Mouse (Mus musculus) lung, postnatal 0 days (tissue): ENCODE results near the gene Birc5. TPM values are rescaled to one million over a fixed set of nuclear protein-coding genes. Genes with fewer than 3 reads are reported as not detected.

Experiments used
- ATAC-seq: fragments of 200-750 bp; cut with Nextera tagmentation; 2 replicates; pipeline ENCODE4 v1.8.0; 2017; ENCODE audit warnings: moderate library complexity
- DNase-seq: peaks from one replicate; pipeline ENCODE4 v3.0.0-alpha.2; 2016; ENCODE audit warnings: low spot score
- H3K27ac ChIP-seq: fragments of 300-500 bp; sonication (generic); 2 replicates; pipeline ENCODE4 v1.5.1; 2014; ENCODE audit warnings: antibody characterized with exemption, mild to moderate bottlenecking, low read length, mixed read lengths
- H3K27me3 ChIP-seq: fragments of 300-500 bp; sonication (generic); replicated peaks from 2 replicates; pipeline ENCODE4 v1.6.1; 2014; ENCODE audit warnings: low read length, mixed read lengths; ENCODE audit not compliant: insufficient read depth
- H3K36me3 ChIP-seq: fragments of 300-500 bp; sonication (generic); 2 replicates; pipeline ENCODE4 v1.6.1; 2014; ENCODE audit warnings: low read length, mixed read lengths; ENCODE audit not compliant: insufficient read depth
- H3K4me1 ChIP-seq: fragments of 300-500 bp; sonication (generic); 2 replicates; pipeline ENCODE4 v1.6.1; 2014; ENCODE audit warnings: antibody characterized with exemption, low read depth, low read length, mixed read lengths; ENCODE audit not compliant: insufficient read depth
- H3K4me2 ChIP-seq: fragments of 300-500 bp; sonication (generic); replicated peaks from 2 replicates; pipeline ENCODE4 v1.6.1; 2014; ENCODE audit warnings: low read depth, mild to moderate bottlenecking, low read length, moderate library complexity, mixed read lengths
- H3K4me3 ChIP-seq: fragments of 300-500 bp; sonication (generic); 2 replicates; pipeline ENCODE4 v1.5.1; 2014; ENCODE audit warnings: low read depth, low read length
- H3K9ac ChIP-seq: fragments of 300-500 bp; sonication (generic); replicated peaks from 2 replicates; pipeline ENCODE4 v1.6.1; 2014; ENCODE audit warnings: low read depth, mild to moderate bottlenecking
- H3K9me3 ChIP-seq: fragments of 300-500 bp; sonication (generic); 2 replicates; pipeline ENCODE4 v1.6.1; 2016; ENCODE audit warnings: low read length, mixed read lengths
- CTCF ChIP-seq: IDR thresholded peaks from 2 replicates; pipeline ENCODE4 v1.5.1; 2016; ENCODE audit warnings: antibody characterized with exemption, mild to moderate bottlenecking
- EP300 ChIP-seq: IDR thresholded peaks from 2 replicates; pipeline ENCODE4 v1.6.1; 2016; ENCODE audit warnings: antibody characterized with exemption, mild to moderate bottlenecking, control low read depth
- WGBS: fragments of 180-500 bp; shearing (Covaris S2); extraction: QIAGEN DNeasy Blood & Tissue Kit; methylation state at CpG from one replicate; pipeline ENCODE4 v1.1.7; 2014; 5-methylcytosine and 5-hydroxymethylcytosine counted together
- polyA plus RNA-seq: library from polyadenylated mRNA; unstranded; fragments of >200 nt; fragmentation: Nextera tagmentation; extraction: Ambion mirVana; gene quantifications from 2 replicates; pipeline ENCODE4 v1.2.1, GENCODE M21; 2015

Birc5 gene
- polyA plus RNA-seq, 1 experiment from 2014 or later: 15.0 TPM

DNA sequence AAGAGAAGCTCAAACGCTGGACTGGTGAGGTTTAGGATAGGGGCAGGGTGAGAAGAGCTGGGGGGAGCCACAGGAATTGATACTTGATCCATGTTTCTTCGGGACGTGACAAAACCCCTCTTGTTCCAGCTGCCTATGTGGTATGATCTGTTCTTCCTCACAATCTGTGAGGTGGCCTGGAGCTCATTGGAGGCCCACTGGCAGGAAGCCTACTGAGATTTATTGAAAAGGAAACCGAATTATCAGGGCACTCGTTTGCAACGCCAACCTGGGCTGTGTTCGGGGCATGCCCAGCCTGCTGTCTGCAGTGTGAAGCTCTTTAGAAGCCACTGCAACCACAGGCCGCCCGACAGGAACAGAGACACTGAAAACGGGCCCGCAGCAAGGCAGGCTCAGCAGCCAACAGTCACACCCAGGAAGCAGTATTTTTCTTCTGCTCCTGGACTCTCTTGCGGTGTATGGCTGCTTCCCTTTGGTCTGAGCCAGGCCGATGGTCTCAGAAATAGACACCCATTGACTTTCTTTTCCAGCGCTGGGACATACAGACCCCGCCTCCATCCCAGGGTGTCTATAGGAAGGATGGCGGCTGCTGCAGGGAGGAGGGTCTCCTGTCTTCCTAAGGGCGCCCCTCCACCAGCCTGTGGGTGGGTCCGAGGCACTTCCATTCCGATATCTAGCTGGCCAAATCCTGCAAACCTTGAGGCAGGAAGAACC, 623 bp upstream of the Birc5 start:
- DNase-seq: peak; percentile 75
- 5% methylated on average over 18 of the region's 19 CpGs for WGBS
- Histone ChIP-seq H3K4me3 (peak overlapping the region; percentile 65), H3K4me2 (peak overlapping the region; percentile 69), H3K27me3 (no peaks in the 10 kb centered on the region), H3K27ac (peak overlapping the region; percentile 86), H3K36me3 (no peaks in the 10 kb centered on the region), H3K9me3 (no peaks in the 10 kb centered on the region), H3K4me1 (peaks cover 13% of the 10 kb centered on the region; the same call in 1 of the 2 replicates), H3K9ac (peak overlapping the region; percentile 43)
- ATAC-seq: peak; percentile 60
- TF ChIP-seq EP300: no peak
- TF ChIP-seq CTCF: no peak

DNA sequence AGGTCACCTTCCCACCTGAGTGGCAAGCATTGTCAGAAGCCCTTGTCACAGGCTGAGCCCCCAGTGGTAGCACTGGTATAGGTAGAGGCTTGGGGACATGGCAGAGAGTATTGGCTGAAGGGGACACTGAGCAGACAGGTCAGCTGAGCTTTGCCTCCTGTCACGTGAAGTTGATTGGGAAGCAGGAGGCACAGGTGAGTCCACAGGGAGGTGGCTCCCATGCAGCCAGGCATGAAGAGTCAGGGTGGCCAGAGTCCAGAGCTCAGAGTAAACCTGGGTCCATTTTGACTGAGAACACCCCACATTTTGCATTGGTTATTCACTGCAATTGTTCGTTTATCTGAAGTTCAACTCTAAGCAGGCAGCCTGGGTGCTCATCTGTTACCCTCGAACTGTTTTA, 3.8 kb downstream of the Birc5 start:
- H3K4me1 ChIP-seq: peaks cover 10% of the 10 kb centered on the region; the same call in 1 of the 2 replicates
- TF ChIP-seq CTCF (no peak), EP300 (no peak)
- no peak overlapping the region for H3K27ac ChIP-seq
- no peaks in the 10 kb centered on the region for H3K36me3 ChIP-seq
- WGBS: 76% methylated on average over 3 of the region's 3 CpGs
- H3K9ac ChIP-seq: no peak overlapping the region
- H3K4me3 ChIP-seq: no peak overlapping the region
- DNase-seq: no peak
- H3K9me3 ChIP-seq: no peaks in the 10 kb centered on the region
- H3K4me2 ChIP-seq: no peak overlapping the region
- ATAC-seq: no peak
- H3K27me3 ChIP-seq: no peaks in the 10 kb centered on the region

DNA sequence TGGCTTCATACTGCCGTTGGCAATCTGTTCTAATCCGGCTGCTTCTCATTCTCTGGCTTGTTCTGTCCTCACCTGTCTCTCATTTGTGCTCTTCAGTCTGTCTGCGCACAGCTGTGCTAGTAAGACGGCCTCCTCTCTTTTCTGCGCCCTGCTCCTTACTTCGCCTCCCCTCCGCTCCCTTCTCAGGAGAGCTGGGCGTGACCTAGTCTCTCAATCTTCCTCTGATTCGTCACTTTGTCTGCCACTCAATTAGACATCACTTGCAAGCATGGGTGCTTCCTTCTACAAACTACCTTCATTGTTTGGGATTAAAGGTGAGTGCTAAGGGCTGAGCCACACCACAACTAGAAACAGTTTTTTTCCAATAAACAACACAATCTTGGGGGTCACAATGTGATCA, 5.2 kb downstream of the Birc5 start:
- H3K4me3 ChIP-seq: no peak overlapping the region
- 94% methylated on average over 9 of the region's 9 CpGs for WGBS
- no peak overlapping the region for H3K9ac ChIP-seq
- no peak overlapping the region for H3K27ac ChIP-seq
- ATAC-seq (no peak), DNase-seq (no peak)
- H3K4me2 ChIP-seq: no peak overlapping the region
- TF ChIP-seq CTCF: no peak
- TF ChIP-seq EP300: no peak
- H3K4me1 ChIP-seq: peaks cover 5% of the 10 kb centered on the region; the same call in 1 of the 2 replicates
- no peaks in the 10 kb centered on the region for H3K27me3 ChIP-seq
- no peaks in the 10 kb centered on the region for H3K36me3 ChIP-seq
- no peaks in the 10 kb centered on the region for H3K9me3 ChIP-seq

DNA sequence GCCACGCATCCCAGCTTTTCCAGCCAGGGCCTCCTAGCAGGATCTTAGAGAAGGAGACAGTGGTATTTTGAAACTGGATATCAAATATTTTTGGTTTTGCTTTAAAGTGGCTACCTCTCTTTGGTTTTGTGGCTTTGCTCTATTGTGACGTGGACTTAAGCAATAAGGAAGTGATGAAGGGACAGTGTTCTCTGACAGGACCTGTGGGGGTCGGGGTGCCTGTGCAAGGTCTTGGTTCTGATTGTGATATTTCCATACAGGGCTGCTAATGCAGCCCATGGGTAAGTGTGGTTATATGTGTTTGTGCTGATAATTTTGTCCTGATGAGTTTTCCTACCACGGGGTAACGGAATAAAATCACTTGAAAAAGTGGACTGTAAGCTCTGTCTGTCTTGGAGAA, 6.3 kb downstream of the Birc5 start:
- Histone ChIP-seq H3K9ac (no peak overlapping the region), H3K27ac (no peak overlapping the region), H3K4me2 (no peak overlapping the region), H3K4me1 (no peaks in the 10 kb centered on the region), H3K36me3 (no peaks in the 10 kb centered on the region), H3K27me3 (no peaks in the 10 kb centered on the region), H3K4me3 (no peak overlapping the region), H3K9me3 (no peaks in the 10 kb centered on the region)
- no peak for TF ChIP-seq EP300
- no peak for TF ChIP-seq CTCF
- DNase-seq (no peak), ATAC-seq (no peak)
- WGBS: 93% methylated on average over 5 of the region's 5 CpGs

DNA sequence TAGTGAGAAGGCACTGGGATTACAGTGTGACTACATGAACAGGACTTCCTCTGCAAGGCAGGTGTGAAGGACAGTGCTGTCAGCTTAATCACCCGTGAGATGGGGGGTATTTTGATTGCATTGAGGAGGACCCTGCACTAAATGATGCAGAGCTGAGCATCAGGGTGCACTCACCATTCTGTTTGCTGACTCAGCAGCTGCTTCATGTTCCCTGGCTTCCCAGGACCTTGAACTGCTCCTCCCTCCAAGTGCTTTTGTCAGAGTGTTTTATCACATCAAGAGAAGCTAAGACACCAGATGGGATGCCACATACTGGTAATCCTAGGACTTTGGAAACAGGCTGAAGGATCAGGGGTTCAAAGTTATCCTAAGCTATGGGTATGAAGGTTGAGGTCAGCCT, 6.9 kb downstream of the Birc5 start:
- WGBS: 73% methylated on average over 1 of the region's 1 CpGs
- Histone ChIP-seq H3K9me3 (no peaks in the 10 kb centered on the region), H3K36me3 (no peaks in the 10 kb centered on the region), H3K4me3 (no peak overlapping the region), H3K27ac (no peak overlapping the region), H3K4me2 (no peak overlapping the region), H3K4me1 (no peaks in the 10 kb centered on the region), H3K9ac (no peak overlapping the region), H3K27me3 (no peaks in the 10 kb centered on the region)
- no peak for ATAC-seq
- TF ChIP-seq EP300 (no peak), CTCF (no peak)
- DNase-seq: no peak

DNA sequence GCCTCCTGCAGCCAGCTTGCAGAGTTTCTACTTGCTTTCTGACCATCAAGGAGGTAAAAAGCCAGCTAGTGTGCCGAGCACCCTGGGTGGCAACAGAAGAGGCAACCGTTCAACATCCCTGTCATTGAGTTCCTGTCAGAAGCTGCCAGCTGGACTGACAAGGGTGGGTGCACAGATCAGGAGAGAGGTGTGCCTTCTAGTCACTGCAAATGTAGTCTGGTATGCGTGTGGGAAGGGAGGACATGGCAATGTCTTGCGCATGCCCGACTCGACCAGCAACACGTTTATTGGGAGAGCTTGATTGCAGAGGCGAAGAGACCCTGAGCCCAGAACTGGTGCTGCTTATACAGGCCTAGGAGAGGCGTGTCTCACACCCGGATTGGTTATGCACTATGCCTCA, 8.4 kb downstream of the Birc5 start:
- Histone ChIP-seq H3K36me3 (no peaks in the 10 kb centered on the region), H3K4me2 (no peak overlapping the region), H3K4me1 (no peaks in the 10 kb centered on the region), H3K4me3 (no peak overlapping the region), H3K27ac (no peak overlapping the region), H3K9me3 (no peaks in the 10 kb centered on the region), H3K27me3 (no peaks in the 10 kb centered on the region), H3K9ac (no peak overlapping the region)
- DNase-seq (no peak), ATAC-seq (no peak)
- no peak for TF ChIP-seq EP300
- no peak for TF ChIP-seq CTCF
- whole genome bisulfite sequencing: 93% methylated on average over 9 of the region's 10 CpGs
